Mouse (Mus musculus) MEL-GATA-1-ER (cell line): Measurements from ENCODE around the gene Pik3r6.

Experiments used
- DNase-seq: peaks from one replicate; pipeline ENCODE4 v3.0.0-alpha.2; 2012; ENCODE audit warnings: low read depth; ENCODE audit errors: extremely low read depth

The Pik3r6 gene

GRCm38 (mm10) chr11:68532773-68533172 lies 30.0 kb downstream of the Pik3r6 start:
- no peak for DNase-seq

GRCm38 (mm10) chr11:68533971-68534475 lies 31.2 kb downstream of the Pik3r6 start:
- no peak for DNase-seq

GRCm38 (mm10) chr11:68536026-68536425 lies 33.2 kb downstream of the Pik3r6 start:
- no peak for DNase-seq

- DNase-seq = no peak
These were observed 33.6 kb downstream of the Pik3r6 start for GRCm38 (mm10) chr11:68536465-68536864.

- no peak for DNase-seq
These were observed 36.8 kb downstream of the Pik3r6 start for GRCm38 (mm10) chr11:68539621-68540020.

GRCm38 (mm10) chr11:68544554-68544953 lies 41.7 kb downstream of the Pik3r6 start:
- no peak for DNase-seq

- no peak for DNase-seq
These were observed 42.4 kb downstream of the Pik3r6 start for GRCm38 (mm10) chr11:68545172-68545571.

GRCm38 (mm10) chr11:68545682-68546222 lies 42.9 kb downstream of the Pik3r6 start:
- no peak for DNase-seq

GRCm38 (mm10) chr11:68547484-68547883 lies 44.7 kb downstream of the Pik3r6 start:
- DNase-seq = no peak

GRCm38 (mm10) chr11:68549597-68549996 lies 46.8 kb downstream of the Pik3r6 start:
- DNase-seq = no peak

- no peak for DNase-seq
These were observed 47.5 kb downstream of the Pik3r6 start for GRCm38 (mm10) chr11:68550358-68550757.

GRCm38 (mm10) chr11:68553981-68554471 lies 51.2 kb downstream of the Pik3r6 start:
- no peak for DNase-seq

- DNase-seq = no peak
These were observed 53.2 kb downstream of the Pik3r6 start, which contains the start of gene Mfsd6l for GRCm38 (mm10) chr11:68555918-68556584. Mfsd6l (plus strand) TSS chr11:68556186.

- peak; percentile 17 for DNase-seq
These were observed 56.7 kb downstream of the Pik3r6 start for GRCm38 (mm10) chr11:68559546-68559945.

- no peak for DNase-seq
These were observed 59.4 kb downstream of the Pik3r6 start for GRCm38 (mm10) chr11:68561957-68562950.

GRCm38 (mm10) chr11:68564356-68565031 lies 61.7 kb downstream of the Pik3r6 start:
- DNase-seq = no peak

GRCm38 (mm10) chr11:68565032-68565429 lies 62.2 kb downstream of the Pik3r6 start:
- no peak for DNase-seq

- peak; percentile 44 for DNase-seq
These were observed 63.7 kb downstream of the Pik3r6 start for GRCm38 (mm10) chr11:68566447-68567059.

- DNase-seq = no peak
These were observed 68.0 kb downstream of the Pik3r6 start for GRCm38 (mm10) chr11:68570861-68571260.

- no peak for DNase-seq
These were observed 74.3 kb downstream of the Pik3r6 start for GRCm38 (mm10) chr11:68577076-68577475.
